Mouse (Mus musculus): ENCODE measurements around the gene Ube3b.

The Ube3b gene

DNA sequence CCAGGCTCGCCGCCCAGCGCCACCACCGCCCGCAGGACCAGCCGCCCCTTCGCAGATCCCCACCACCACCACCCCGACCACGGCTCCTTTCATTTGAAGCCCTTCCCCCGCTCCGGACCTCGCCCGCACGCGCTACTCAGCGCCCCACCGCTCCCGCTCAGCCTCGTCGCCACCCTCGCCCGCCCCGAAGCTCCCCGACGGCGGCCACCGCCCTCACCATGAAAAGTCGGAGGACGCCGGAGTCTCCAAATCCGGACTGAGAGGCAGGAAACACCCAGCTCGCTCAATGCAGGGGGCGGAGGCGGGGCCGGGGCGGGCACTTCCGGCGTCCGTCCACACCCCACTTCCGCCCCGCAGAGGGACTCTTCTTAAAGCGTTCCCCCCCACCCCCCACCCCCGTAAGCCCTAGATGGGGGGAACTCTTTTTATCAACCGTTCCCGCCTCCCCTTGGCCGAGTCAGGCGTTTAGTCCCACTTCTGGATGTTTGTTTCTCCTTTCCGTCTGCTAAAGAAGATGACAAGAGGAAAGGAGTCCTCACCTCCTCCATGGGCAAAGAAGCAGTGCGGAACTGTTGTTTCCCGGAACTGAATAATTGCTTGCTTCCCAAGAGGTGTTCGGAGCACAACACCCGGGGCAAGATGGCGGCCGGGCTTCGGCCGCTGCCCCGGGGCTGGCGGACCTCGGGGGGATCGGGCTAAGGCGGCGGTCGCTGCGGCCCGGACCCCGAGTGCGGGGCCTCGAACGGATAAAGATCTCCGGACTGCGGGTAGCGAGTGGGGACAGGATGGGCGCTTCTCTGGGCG is at the start of gene Ube3b, which contains the start of gene Kctd10:
Gene Ube3b (plus strand): TSS at position 399 of the 804 bp plus-strand sequence.
Gene Kctd10 (minus strand): TSS at position 300 of the 804 bp plus-strand sequence.
- DNase-seq (ENCODE audit: low spot score in 2 of 2): peak; percentile 86 to 92

DNA sequence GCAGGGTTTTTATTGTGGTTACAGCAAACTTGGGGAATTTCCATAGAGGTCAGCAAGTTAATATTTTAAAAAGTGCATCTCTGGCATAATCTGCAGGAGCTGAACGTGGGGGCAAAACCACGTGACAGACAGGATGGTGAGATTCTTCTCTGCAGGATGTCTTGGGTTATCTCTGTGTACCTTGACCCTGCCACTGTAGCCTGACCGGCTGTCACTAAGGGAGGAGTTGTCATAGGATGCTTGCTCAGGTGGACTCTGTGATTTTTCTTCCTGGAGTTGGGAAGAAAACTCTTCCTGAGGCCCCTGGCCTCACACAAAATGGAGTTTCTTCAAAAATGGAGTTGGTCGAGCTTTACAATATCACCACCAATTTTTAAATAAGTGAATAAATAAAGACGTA is 37.4 kb upstream of the Ube3b start:
- no peak for DNase-seq (ENCODE audit: low spot score in 2 of 2)

DNA sequence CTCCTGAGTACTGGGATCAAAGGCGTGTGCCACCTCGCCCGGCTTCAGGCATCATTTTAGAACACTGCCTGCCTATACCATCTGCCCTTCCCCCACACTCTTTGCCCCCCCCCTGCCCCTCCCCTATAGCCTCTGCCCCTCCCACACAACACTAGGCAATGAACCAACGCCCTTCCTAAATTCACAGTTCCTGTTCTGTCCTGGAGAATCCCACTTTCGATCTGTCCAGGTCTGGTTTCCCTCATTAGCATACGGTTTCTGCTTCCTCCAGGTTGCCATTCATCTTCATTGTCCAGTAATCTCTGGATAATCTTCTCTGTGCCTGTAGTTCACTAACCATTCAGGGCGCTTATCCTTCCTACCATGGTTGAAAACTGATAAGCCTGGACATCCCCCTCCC is 36.8 kb upstream of the Ube3b start:
- no peak for DNase-seq (ENCODE audit: low spot score in 2 of 2)

DNA sequence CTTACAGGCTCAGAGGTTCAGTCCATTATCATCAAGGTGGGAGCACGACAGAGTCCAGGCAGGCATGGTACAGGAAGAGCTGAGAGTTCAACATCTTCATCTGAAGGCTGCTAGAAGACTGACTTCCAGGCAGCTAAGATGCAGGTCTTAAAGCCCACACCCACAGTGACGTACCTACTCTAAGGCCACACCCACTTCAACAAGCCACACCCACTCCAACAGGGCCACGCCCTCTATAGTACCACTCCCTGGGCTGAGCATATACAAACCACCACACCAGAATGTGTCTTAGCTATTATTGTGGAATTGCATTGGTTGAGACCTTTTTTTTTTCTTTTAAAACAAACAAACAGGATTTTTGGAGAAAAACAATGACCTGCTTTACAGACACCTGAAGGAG is 34.9 kb upstream of the Ube3b start:
- DNase-seq (ENCODE audit: low spot score in 2 of 2): peak in 1 of 2 experiments; percentile 40

DNA sequence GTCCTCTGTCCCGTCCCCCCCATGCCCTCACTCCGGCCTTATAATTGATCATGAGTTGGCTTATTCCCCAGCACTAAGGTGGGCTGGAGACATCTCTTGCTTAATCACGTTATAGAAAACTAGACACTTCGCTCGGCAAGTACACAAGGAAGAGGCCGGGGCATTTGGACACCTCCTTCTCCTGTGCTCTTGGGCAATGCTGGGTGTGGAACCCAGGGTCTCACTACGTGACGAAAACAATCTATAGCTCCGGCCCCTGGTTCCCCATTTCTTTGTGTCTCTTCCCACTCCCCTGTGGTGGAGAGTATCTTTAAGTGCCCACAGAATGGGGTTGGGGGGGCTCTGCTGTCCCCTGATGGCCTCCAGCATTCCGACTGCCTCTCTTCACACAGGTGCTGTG is 33.4 kb upstream of the Ube3b start:
- no peak for DNase-seq (ENCODE audit: low spot score in 2 of 2)

DNA sequence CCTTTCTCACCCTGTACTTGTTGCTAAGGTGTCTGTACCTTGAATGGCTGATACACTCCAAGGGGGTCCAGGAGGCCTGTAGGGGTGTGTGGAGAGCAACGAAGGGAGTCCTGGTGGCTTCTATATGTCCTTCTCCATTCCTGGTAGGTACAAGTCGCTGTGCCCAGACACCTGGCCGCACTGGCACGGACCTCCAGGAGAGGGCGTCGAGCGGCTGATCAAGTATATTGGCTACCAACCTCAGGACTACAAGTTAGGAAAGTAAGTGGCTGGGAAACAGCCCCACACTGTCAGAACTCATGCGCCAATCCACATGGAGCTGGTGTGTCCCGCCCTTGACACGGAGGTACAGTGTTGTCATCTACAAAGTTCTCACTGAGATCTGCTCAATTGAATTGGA is 28.9 kb upstream of the Ube3b start:
- DNase-seq (ENCODE audit: low spot score in 2 of 2): no peak

DNA sequence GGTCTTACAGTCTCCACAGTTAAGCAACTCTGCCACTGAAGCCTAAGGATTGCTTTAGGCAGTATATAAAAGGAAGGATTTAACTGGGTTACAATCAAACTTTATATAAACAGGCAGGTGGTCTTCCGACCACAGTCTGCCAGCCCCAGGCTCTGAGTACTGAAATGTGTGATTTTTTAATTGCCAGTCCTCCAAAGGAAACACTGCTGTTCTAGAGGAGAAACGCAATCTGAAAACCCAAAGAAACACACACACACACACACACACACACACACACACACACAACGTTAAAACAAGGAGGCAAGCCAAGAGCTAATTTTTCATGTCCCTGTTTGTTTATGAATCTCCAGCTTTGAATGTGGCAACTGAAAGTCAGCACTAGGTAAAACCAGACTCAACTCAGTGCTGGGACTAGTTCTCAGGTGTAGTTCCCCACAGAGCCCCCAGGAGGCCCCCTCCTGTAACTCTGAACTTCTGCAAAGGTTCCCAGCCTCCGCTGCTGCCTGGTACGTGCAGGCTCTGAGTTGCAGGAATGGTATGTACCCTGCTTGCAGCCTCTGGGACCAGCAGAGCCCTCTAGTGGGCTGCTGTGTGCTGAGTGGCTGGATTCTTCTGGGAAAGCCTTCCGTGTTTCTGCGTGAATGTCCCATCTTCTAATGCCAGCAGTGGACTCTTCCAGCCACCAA is 24.0 kb upstream of the Ube3b start:
- DNase-seq (ENCODE audit: low spot score in 2 of 2): peak; percentile 73 to 84

DNA sequence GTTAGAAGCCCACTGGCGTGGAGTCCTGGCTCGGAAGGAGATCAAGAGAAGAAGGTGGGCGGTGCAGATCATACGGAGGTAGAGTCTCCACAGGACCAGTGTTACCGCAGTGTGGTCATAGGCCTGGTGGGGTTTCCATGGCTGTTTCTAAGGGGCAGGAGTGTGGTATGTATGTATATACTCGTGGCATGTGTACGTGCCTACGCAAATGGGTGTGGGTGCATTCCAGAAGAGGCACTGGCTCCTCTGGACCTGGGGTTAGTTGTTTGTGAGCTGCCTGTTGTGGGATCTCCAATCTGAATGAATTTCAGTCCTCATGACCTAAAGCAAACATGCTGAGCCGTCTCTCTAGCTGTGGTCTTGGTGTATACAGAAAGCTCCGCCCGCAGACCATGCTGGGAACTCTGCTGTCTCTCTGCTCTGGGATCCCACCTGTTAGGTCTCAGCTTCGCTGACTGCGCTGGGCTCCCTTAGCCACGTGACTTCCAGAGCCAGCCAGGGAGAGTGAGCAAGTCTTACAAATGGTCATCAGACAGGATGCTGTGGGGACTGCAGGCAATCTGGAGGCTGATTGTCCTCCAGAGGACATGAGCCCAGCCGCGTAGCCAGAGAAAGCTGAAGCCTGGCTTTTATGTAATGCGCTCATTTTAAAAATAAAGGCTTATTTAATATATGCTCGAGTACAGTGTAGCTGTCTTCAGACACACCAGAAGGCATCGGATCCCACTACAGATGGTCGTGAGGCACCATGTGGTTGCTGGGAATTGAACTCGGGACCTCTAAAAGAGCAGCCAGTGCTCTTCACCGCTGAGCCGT is 23.3 kb upstream of the Ube3b start:
- DNase-seq (ENCODE audit: low spot score in 2 of 2): no peak

DNA sequence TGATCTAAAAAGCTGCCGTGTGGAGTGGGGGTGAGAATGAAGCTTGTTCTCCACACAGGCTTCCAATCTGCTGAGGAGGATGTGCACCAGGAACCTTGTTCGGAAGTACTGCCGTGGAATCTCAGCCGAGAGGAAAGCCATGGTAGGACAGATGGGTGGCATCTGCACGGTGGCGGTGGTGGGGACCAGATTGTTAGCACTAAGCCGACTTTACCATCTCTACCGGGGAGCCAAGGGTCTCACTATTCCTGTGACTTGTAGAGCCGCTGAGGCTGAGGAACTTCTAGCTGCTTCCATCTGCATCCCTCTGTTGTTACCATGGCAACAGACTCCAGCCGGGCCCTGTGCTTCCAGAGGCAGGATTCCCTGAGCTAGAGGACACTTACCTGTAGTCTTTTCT is 21.6 kb upstream of the Ube3b start:
- no peak for DNase-seq (ENCODE audit: low spot score in 2 of 2)

DNA sequence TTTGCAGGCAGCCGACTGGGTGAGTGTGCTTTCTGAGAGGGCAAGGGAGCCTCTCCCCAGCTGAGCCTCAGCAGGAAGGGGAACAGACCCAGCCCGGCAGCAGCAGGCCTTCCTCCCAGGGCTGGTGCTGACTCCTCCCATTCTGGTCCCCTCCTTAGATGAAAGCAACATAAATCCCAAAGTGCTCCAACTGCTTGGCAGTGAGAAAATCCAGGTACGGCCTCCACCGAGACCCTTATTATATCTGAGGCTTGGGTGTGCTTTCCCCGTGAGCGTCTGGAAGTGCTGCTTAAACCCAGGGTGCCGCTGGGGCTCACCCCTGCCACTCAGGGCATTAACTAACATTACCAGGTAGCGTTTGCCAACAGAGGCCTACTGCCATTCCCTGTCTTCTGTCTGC is 20.8 kb upstream of the Ube3b start:
- no peak for DNase-seq (ENCODE audit: low spot score in 2 of 2)

DNA sequence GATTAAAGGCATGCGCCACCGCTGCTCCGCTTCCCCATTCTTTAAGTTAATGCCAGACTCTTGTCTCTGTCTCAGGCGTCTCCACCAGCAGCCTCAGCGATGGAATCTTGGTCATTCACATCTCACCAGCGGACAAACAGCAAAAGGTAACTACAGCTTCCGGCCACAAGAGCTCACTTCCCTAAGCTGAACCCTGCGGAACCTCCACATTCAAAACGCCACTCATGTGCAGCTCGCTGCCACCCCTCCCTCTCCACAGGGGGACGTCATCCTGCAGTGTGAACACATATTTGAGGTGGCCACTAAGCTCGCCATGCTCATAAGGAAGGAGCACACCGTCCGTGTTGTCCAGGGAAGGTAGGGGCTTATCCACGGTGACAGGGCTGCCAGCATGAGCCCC is 19.4 kb upstream of the Ube3b start:
- DNase-seq (ENCODE audit: low spot score in 2 of 2): no peak

DNA sequence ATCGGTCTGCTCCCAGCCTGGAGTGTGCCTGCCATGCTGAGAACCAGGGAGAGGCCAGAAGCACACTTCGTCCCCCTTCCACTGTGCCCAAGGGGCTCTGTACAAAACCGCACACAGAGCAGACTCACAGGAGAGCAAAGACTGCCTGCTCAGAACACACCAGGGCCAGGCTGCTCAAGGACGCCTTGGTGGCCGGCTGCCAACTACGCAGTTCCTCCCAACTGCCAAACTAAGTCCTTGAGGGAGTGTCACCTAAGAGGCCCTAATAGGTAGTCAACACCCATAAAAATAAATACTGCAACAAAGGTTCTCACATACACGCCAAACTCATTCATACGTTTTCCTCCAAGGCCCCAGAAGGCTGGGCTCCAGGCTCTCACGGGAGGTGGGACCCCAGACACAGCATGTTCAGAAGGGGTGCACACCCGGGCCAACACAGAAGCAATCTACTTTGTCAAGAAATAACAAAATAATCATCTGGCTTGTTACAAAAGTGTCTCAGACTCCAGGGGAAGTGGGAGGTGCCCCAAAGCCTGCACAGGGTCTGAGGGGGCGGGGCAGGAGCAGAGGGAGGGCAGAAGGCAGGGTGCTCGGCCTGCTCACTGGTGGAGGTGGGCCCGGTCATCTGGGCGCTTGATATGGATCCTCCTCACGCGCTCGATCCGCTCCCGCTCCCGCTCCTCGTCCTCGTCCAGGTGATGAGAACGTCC is 15.2 kb upstream of the Ube3b start:
- DNase-seq (ENCODE audit: low spot score in 2 of 2): peak; percentile 55 to 73

DNA sequence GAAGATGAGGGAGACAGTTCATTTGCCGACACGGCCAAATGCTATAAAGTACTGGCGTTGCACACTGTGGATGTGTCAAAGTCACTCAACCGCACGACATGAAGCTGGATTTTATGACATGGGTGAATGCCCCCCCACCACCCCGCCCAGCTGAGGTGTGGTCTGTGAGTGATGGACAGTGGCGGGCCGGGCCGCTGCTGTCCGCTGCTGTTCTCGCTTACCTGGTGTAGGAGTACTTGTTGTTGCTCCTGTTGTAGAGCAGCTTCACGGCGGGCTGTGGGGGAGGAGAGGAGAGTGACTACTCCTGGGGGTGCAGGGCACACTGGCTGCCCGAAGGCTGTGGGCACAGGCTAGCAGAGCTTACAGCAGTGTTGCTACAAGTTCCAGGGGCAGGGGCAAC is 12.3 kb upstream of the Ube3b start:
- DNase-seq (ENCODE audit: low spot score in 2 of 2): no peak

DNA sequence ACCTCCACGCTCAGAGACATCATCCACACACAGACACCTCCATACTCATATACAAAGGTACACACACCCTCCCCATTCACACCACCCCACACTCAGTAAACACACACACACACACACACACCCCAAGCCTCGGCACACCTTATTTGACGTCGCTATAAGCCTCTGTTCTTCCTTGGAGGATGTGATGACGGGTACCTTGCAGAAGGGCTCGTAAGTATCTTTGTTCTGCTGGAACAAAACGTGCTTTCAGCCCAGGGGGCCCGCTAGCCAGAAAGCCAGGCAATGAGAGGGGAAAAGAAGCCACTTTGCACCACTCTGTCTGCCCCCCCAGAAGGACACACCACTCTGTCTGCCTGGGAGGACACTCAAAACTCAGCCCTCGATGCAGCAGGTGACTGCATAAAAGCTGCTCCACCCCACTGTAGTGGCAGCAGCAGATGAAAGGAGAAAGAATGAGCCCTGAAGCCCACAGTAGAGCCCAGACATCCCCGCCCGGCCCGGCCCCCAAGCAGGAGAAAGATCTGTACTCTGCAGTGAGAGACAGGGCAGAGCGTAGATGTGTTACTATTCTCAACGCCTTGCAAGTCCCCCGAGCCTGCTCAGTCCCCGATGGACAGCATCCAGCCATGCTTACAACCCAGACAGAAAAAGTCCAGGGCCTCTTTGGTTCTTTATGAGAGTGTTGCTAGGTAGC is 11.5 kb upstream of the Ube3b start:
- no peak for DNase-seq (ENCODE audit: low spot score in 2 of 2)

DNA sequence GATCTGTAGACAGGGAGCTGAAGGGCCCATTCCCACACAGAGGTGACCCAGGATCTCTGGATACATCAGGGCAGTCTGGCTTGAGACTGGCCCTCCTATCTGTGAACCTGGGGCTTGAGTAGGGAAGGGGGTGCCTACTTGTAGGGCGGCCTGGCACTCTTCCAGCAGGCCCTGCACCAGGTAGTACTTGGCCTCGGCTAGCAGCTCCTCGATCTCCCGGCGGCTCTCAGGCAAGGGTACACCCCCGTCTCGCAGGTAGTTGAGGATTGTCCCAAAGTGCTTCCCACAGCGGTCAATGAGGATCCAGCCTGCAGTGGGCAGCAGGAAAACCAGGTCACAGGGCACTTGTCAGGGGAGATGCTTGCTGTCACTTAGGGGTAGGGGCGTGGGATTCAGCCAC is 10.5 kb upstream of the Ube3b start:
- no peak for DNase-seq (ENCODE audit: low spot score in 2 of 2)

DNA sequence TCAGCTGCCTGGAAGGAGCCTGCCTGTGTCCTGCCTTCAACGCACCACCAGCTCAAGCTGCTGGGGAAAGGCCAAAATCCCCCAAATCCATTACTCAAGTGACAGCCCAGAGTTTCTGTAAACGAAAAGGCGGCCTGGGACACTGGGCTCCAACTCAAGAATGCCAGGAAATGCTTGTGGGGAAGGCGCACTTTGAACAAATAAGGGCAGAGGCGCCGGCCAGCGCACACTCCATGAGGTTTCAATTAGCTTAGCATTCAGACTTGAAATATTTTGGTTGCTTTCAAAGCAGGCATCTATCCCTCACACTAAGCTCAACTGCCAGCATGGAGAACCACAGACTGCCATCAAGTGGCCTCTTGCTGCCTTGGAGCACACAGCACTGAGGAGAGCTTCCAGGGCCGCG is 10.0 kb upstream of the Ube3b start:
- no peak for DNase-seq (ENCODE audit: low spot score in 2 of 2)

DNA sequence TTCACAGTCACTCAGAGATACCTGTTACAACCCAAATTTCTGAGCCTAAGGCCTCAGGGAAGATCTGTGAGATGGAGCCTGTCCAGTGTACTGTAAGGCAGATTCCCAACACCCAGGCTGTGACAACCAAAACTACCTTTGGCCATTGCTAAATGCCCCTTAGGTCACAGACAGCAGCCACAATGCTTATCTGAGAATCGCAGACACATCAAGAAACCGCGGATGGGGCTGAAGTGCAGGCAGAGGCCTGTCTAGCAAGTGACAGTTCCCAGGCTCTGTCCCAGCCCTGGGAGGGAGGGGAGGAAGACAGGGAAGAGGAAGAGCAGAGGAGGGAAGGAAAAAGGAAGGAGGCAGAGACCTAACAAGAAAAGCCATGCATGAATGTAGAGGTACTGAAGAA is 9.1 kb upstream of the Ube3b start:
- peak in 1 of 2 experiments; percentile 41 for DNase-seq (ENCODE audit: low spot score in 2 of 2)

DNA sequence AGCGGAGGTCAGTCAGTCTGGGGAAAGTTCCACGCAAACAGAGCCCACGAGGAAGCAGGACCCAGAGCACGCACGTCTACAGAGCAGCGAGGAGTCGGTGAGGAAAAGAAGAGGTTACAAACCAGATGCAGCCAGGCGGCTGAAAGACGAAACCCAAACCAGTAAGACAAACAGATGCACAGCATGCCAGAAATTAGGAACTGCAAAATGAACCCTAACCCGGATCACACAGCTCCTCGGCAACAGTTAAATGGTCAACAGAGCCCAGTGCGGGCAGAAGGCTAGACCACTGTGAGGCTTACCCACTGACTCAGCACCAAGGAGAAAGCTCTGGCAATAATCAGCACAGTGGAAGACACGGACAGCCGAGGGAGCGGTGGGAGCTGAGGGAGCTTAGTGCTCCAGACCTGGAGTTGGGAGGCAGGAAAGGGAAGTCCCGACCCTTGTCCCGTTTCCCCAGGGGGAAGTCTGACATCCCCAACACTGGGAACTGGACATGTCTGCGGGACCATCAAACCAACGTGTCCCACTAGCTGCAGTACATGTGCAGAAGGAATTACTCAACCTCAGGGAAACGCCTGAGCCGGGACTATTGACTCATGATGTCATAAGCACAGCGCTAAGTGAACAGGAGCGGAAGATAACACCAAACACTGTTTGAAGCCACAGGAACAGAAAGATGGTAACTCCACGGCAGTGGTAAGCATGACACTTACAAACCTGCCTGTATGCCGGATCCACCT is 8.5 kb upstream of the Ube3b start:
- no peak for DNase-seq (ENCODE audit: low spot score in 2 of 2)

DNA sequence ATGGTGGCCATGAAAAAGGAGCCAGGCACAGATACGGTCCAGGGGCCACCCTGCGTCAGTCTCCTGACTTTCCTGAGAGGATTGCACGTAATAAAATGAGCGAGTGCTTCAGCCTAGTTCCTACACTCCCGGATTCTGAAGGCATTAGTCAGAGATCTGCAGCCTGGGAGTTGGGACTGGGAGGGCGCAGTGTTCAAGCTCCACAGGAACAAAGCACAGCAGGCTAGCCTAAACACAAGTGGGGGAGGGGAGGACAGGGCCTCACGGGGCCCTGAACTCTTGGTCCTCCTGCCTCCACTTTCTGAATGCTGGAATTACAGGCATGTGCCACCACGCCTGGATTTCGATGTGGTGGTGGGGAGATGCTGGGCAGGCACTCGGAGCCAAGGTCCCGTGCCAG is 7.8 kb upstream of the Ube3b start:
- no peak for DNase-seq (ENCODE audit: low spot score in 2 of 2)

DNA sequence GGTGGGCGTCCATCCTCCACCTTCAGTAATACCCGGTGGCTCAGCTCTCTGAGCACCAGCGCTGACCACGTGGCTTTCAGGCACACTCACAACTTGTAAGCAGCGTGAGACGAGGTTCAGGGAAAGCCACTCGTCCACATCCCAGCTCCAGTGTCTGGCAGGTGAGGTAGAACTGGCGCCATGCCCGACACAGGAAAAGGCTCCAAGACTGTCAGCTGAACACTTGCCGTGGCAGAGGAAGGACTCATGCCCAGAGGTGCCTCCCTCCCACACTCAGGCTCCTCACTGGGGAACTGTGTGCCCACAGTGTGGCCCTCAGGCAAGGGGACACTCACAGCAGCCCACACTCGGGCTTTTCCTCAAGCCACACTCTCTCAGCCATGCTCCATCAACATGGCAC is 7.2 kb upstream of the Ube3b start:
- no peak for DNase-seq (ENCODE audit: low spot score in 2 of 2)

DNA sequence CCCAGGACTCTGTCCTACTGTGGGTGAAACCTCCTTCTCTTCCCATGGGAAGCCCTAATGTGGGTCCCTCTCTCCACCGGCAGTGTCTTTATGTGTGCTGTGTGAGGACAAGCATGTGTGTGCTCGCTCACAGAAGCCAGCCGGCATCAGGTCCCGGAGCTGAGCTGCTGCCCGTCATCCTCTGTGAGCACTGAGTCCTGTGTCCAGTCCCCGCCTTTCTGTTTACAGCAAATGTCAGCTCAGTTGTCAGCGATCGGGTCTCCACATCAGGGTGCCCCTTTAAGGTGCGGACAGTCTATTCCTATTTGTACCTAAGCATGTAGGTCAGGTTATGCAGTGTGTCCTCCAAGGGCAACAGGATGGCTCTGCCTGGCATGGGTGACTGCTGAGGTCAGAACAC is 6.8 kb upstream of the Ube3b start:
- DNase-seq (ENCODE audit: low spot score in 2 of 2): no peak

Data from spleen, postnatal 4 days (tissue).